Mouse (Mus musculus) forebrain, embryonic 15.5 days (tissue): ENCODE measurements around the gene Sqstm1. TPM values are rescaled to one million over a fixed set of nuclear protein-coding genes. Genes with fewer than 3 reads are reported as not detected.

Experiments
- ATAC-seq: fragments of 200-750 bp; cut with Nextera tagmentation; replicated peaks from 2 replicates; pipeline ENCODE4 v1.8.0; 2017; ENCODE audit warnings: mild to moderate bottlenecking, moderate TSS enrichment, moderate library complexity
- H3K27ac ChIP-seq: fragments of 300-500 bp; sonication (generic); replicated peaks from 2 replicates; pipeline ENCODE4 v1.5.1; 2015; ENCODE audit warnings: mild to moderate bottlenecking, inconsistent platforms
- H3K27me3 ChIP-seq: fragments of 300-500 bp; sonication (generic); 2 replicates; pipeline ENCODE4 v1.6.1; 2015; ENCODE audit warnings: inconsistent platforms
- H3K36me3 ChIP-seq: fragments of 300-500 bp; sonication (generic); 2 replicates; pipeline ENCODE4 v1.6.1; 2015; ENCODE audit warnings: mild to moderate bottlenecking, inconsistent platforms
- H3K4me1 ChIP-seq: fragments of 300-500 bp; sonication (generic); 2 replicates; pipeline ENCODE4 v1.6.1; 2015; ENCODE audit warnings: inconsistent platforms
- H3K4me2 ChIP-seq: fragments of 300-500 bp; sonication (generic); replicated peaks from 2 replicates; pipeline ENCODE4 v1.6.1; 2015; ENCODE audit warnings: mild to moderate bottlenecking, inconsistent platforms
- H3K4me3 ChIP-seq: fragments of 300-500 bp; sonication (generic); 2 replicates; pipeline ENCODE4 v1.5.1; 2015; ENCODE audit warnings: mild to moderate bottlenecking, inconsistent platforms
- H3K9ac ChIP-seq: fragments of 300-500 bp; sonication (generic); replicated peaks from 2 replicates; pipeline ENCODE4 v1.6.1; 2015; ENCODE audit warnings: mild to moderate bottlenecking, inconsistent platforms
- H3K9me3 ChIP-seq: fragments of 300-500 bp; sonication (generic); 2 replicates; pipeline ENCODE4 v1.6.1; 2016; ENCODE audit warnings: inconsistent platforms
- WGBS: fragments of 180-500 bp; shearing (Covaris S2); methylation state at CpG from one replicate; pipeline ENCODE4 v1.1.7; 2015; ENCODE audit warnings: mixed read lengths; 5-methylcytosine and 5-hydroxymethylcytosine counted together
- microRNA-seq: library from miRNA; unstranded; fragments of <30 nt; microRNA quantifications from one replicate; pipeline ENCODE4, GENCODE M21; 2016
- polyA plus RNA-seq: library from polyadenylated mRNA; unstranded; fragments of >200 nt; fragmentation: Nextera tagmentation; extraction: Ambion mirVana; gene quantifications from 2 replicates; pipeline ENCODE4 v1.2.1, GENCODE M21; 2015

Gene Sqstm1
- polyA plus RNA-seq, 1 experiment from 2014 or later, result 303 TPM

DNA sequence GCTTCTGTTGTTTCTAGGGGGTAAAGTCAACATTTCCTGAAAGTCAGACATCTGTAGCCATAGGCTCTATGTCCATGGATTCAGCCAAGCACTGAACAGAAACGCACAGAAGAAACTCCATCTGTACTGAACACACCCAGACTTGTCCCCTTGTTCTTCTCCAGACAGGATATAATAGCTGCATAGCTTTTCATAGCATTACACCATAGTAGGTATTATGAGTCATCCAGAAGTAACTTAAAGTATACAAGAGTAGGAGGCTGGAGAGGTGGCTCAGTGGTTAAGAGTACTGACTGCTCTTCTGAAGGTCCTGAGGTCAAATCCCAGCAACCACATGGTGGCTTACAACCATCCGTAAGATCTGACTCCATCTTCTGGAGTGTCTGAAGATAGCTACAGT lies 54.8 kb downstream of the Sqstm1 start:
- Histone ChIP-seq H3K4me2 (no peak overlapping the region), H3K9me3 (no peaks in the 10 kb centered on the region), H3K9ac (no peak overlapping the region), H3K27me3 (no peaks in the 10 kb centered on the region), H3K4me3 (no peak overlapping the region), H3K27ac (no peak overlapping the region), H3K36me3 (peaks cover 98% of the 10 kb centered on the region), H3K4me1 (no peaks in the 10 kb centered on the region)
- 95% methylated on average over 2 of the region's 2 CpGs for WGBS
- ATAC-seq, result no peak

DNA sequence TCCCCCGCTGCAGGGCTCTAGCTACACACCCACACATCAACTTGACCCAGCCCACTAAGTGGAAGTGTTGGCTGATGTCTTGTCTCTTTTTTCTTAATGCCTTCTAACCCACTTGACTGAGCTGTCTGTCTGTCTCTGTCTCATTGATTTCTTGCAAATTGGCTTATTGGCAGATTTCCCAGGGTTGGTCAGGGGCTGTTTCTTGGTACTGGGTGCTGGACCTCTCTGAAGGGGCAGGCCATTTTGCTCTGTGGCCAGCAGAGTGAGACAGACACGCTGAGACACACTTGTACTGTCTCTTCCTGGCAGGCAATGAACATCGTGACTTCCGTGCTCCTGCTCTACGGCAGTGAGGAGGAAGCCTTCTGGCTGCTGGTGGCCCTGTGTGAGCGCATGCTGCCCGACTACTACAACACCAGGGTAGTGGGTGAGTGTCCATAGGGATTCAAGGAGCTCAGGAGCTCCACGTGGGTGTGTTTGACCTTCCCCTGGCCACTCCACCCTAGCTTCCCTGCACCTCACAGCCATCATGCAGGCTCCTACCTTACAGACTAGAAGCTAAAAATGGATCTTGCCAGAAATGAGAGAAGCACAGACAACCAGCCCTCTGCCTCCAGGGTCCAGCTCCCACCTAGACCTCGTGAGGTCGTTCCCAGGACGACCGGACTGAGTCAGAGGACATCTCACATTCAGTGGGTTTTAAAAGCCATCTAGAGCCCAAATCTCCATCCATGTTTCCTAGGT lies 55.7 kb downstream of the Sqstm1 start:
- no peak for ATAC-seq
- no peak overlapping the region for H3K9ac ChIP-seq
- WGBS, result 88% methylated on average over 12 of the region's 12 CpGs
- H3K27me3 ChIP-seq, result no peaks in the 10 kb centered on the region
- H3K4me2 ChIP-seq, result no peak overlapping the region
- no peak overlapping the region for H3K4me3 ChIP-seq
- no peaks in the 10 kb centered on the region for H3K9me3 ChIP-seq
- H3K27ac ChIP-seq, result no peak overlapping the region
- peaks cover 98% of the 10 kb centered on the region for H3K36me3 ChIP-seq
- H3K4me1 ChIP-seq, result no peaks in the 10 kb centered on the region

DNA sequence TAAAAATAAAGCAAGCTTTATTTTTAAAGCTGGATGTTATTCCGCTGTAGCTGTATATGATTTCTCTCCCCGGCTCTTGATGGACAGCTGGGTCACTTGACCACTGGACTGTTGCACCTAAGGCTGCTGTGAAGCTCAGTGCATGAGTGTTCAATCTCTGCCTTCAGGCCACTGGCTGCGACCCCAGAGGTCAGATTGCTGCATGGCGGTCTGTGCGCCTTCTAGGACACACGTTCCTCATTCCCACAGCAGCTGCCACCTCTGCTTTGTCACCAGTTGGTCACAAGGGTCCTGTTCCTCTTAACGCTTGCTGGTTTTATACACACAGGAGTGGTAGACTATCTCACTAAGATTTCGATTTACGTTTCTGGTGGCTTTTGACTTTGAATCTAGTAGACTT lies 56.5 kb downstream of the Sqstm1 start:
- H3K4me3 ChIP-seq, result no peak overlapping the region
- no peaks in the 10 kb centered on the region for H3K9me3 ChIP-seq
- H3K27me3 ChIP-seq, result no peaks in the 10 kb centered on the region
- H3K4me2 ChIP-seq, result no peak overlapping the region
- H3K27ac ChIP-seq, result no peak overlapping the region
- no peaks in the 10 kb centered on the region for H3K4me1 ChIP-seq
- WGBS, result 88% methylated on average over 9 of the region's 9 CpGs
- no peak overlapping the region for H3K9ac ChIP-seq
- peaks cover 99% of the 10 kb centered on the region for H3K36me3 ChIP-seq
- ATAC-seq, result no peak

DNA sequence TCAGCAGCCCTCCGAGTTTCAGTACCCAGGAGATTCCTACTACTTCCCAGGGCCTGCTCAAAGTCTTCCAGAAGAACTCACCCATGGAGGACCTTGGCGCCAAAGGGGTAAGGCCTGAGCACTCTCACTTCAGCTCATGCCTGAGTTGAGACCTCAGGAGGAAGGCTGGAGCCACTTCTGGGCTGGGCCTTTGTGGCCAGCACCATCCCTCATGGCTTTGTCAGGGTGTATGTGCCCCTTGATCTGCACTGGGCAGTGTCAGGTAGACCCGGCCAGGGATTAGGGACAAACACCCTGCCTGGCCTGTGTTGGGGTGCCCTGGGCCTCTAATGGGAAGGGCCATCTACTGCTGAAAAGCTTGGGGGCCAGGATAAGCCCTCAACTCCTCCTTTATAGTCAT lies 59.3 kb downstream of the Sqstm1 start:
- Histone ChIP-seq H3K4me3 (no peak overlapping the region), H3K4me2 (no peak overlapping the region), H3K9ac (no peak overlapping the region), H3K9me3 (no peaks in the 10 kb centered on the region), H3K36me3 (peaks cover 89% of the 10 kb centered on the region), H3K27ac (no peak overlapping the region), H3K27me3 (no peaks in the 10 kb centered on the region), H3K4me1 (no peaks in the 10 kb centered on the region)
- 87% methylated on average over 3 of the region's 3 CpGs for WGBS
- ATAC-seq, result no peak

DNA sequence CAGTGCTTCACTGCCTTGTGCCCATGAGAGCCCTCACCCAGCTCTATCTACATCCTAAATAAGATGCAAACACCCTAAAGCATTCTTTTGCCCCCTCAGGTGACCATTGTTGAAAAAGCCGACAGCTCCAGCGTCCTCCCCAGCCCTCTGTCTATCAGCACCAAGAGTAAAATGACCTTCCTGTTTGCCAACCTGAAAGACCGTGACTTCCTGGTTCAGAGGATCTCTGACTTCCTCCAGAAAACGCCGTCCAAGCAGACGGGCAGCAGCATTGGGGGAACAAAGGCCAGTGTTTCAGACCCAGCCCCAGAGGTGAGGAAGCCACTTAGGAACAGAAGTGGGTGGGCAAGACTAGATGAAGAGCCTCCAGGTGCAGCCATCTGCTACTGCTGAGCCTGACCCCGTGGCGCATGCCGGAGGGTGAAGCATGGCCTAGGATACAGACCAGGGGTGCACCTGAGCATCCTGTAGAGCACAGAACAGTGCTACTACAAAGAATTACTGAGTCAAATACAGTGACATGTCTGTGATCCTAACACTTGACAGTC lies 61.0 kb downstream of the Sqstm1 start:
- no peak overlapping the region for H3K27ac ChIP-seq
- no peak overlapping the region for H3K4me3 ChIP-seq
- H3K27me3 ChIP-seq, result no peaks in the 10 kb centered on the region
- no peaks in the 10 kb centered on the region for H3K9me3 ChIP-seq
- 90% methylated on average over 9 of the region's 9 CpGs for WGBS
- no peak for ATAC-seq
- no peak overlapping the region for H3K9ac ChIP-seq
- no peak overlapping the region for H3K4me2 ChIP-seq
- peaks cover 88% of the 10 kb centered on the region for H3K36me3 ChIP-seq
- H3K4me1 ChIP-seq, result no peaks in the 10 kb centered on the region

Small RNAs within 50 kb of the gene (microRNA-seq; reads per million reads assigned to microRNA genes)
- gene Mir6919, result 1.1 reads per million

Other genes starting within 250 kb of the Sqstm1 start
- gene Rnf130, start 185.5 kb downstream of the Sqstm1 start, polyA plus RNA-seq, result 75.8 and 78.0 TPM in 2 replicates
- 37.0 and 37.5 TPM in 2 replicates for gene Tbc1d9b, start 79.4 kb downstream of the Sqstm1 start, polyA plus RNA-seq
- gene Mrnip, start 36.4 kb downstream of the Sqstm1 start, polyA plus RNA-seq, result 28.6 and 31.9 TPM in 2 replicates
- gene Mgat4b, start 63 bp upstream of the Sqstm1 start, polyA plus RNA-seq, result 40.3 and 46.3 TPM in 2 replicates
- 2.4 and 3.1 TPM in 2 replicates for gene Ltc4s, start 27.8 kb upstream of the Sqstm1 start, polyA plus RNA-seq
- 3.8 and 4.6 TPM in 2 replicates for gene Maml1, start 81.5 kb upstream of the Sqstm1 start, polyA plus RNA-seq
- 241 and 250 TPM in 2 replicates for gene Canx, start 114.8 kb upstream of the Sqstm1 start, polyA plus RNA-seq
- 1.2 and 1.9 TPM in 2 replicates for gene Cby3, start 143.6 kb upstream of the Sqstm1 start, polyA plus RNA-seq
- 664 and 668 TPM in 2 replicates for gene Hnrnph1, start 166.2 kb upstream of the Sqstm1 start, polyA plus RNA-seq
- gene Rufy1, start 220.3 kb upstream of the Sqstm1 start, polyA plus RNA-seq, result 29.5 and 30.0 TPM in 2 replicates